Mouse (Mus musculus): ENCODE data around the gene C1qtnf12.

The C1qtnf12 gene

DNA sequence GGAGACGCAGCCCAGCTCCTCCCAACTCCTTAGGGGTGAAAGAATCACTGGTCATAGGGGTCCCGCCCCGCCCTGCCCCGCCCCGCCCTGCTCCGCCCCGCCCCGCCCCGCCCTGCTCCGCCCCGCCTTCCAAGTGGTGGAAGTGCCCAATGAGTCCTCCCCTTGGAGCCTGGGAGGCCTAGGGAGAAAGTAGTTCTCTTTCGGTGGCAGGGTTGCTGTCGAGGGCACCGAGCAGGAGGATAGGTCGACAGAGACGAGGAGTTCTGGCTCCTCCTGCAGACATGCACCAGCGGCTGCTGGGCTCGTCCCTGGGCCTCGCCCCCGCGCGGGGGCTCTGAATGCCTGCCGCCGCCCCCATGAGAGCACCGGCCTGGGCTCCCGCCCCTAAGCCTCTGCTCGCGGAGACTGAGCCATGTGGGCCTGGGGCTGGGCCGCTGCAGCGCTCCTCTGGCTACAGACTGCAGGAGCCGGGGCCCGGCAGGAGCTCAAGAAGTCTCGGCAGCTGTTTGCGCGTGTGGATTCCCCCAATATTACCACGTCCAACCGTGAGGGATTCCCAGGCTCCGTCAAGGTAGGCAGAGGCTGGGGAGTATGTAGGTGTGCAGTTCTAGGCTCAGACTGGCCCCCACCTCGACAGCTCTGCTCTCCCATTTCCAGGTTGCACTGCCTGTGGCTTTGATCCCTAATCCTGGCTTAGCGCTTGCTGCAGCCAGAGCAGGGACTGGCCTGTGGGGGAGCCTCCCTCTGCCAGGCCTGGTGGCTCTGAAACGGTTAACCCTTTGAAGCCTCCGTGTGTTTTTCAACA, at the start of gene C1qtnf12:
Gene C1qtnf12, plus strand, starts transcription at position 152 of the 805 bp plus-strand sequence.
- peak; percentile 46 to 50 for DNase-seq

DNA sequence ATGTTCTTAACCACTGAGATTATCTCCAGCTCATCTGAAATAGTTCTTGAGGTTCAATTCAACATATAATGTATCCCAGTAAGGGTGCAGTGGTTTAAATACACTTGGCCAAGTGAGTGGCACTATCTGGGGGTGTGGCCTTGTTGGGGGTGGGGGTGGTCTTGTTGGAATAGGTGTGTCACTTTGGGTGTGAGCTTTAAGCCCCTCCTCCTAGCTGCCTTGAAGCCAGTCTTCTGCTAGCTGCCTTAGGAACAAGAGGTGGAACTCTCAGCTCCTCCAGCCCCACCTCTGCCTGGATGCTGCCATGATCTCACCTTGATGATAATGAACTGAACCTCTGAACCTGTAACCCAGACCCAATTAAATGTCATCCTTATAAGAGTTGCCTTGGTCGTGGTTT, 30.1 kb upstream of the C1qtnf12 start:
- no peak for DNase-seq

DNA sequence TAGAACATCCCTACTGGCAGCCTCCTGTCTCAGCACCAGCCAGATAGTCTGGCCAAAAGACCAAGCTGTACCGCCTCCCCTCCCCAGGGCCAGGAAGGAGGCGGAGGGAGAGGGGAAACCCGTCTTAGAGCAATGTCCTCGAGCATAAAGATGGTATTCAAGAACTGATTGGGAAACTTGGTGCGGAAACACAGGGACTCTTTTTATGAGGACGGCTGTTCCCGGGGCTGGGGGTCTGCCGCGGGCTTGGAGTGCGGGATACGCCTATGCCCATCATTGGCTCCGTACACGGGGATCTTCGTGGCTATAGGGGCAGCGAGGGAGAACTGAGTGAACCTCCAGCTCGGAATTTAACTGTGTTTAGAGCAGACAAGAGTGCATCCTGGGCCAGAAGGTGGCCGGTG, 19.1 kb upstream of the C1qtnf12 start:
- peak in 1 of 2 experiments; percentile 61 for DNase-seq

DNA sequence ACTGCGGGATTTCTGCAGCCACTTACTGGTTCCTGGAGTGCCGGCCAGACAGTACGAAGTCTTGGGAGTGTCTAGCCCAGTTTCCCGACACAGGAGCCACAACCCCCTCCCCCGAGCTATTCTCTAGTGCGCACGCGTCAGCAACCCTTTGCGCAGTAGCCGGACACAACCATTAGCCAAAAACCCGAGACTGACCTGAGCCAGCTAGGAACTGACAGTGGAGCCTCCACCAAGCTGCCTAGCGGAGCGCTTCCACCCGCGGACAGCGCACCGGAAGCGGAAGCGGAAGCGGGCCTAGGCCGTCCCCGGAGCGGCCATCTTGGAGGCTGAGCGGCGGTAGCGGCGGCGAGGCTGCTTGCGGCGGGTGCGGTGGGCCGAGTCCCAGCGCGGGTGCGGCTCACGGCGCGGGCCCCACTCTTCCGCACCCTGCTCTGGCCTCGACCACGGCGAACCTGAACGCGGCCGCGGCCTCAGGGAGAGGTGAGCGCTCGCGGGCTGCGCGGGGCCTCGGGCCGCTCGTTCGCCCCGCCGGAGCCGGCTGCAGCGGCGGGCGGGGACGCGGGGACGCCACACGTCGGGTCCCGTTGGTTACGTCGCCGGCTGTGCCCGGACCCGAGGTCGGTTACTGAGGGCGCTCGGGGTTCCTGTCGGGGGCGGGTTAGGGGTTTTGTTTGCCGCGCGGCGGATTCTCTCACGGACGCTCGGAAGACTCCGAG, 18.4 kb upstream of the C1qtnf12 start, which contains the start of gene Ube2j2:
Gene Ube2j2, plus strand, starts transcription at position 298 of the 716 bp plus-strand sequence.
- DNase-seq = peak; percentile 97 to 99

DNA sequence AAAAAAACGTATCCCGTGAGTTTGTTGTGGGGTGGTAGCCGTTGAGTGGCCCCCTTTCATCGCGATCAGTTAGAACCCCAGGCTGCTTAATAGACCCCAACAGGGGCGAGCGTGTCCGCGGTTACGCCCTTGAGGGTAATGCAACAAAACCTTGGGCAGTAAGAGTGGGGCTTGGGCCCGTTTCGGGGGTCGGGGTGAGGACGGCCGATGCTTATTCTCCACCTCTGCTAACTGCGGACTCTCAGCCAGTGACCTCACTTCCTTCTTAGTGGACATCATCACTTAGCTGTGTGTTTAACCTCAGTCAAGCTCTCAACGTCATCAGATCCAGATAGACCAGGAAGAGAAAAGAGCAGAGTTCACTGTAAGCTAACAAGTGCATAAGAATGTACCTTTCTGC, 17.8 kb upstream of the C1qtnf12 start:
- DNase-seq = peak in 1 of 2 experiments; percentile 35

DNA sequence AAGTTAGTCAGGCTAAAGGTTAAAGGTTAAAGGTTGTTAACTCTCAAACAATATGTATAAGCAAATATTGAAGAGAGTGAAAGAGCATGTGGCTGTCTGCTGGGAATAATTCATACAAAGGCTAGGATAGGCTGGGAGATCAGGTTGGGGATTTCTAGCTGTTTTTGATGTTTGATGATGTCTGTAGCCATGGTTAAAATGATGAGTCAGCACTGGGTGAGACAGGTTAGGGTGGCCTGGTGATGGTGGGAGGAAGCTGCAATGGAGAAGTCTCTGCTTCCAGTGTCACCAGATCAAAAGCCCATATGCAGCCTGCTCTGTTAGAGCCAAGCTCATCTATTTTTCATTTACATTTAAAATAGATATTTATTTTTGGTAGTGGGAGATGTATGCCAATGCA, 15.0 kb upstream of the C1qtnf12 start:
- DNase-seq = no peak

DNA sequence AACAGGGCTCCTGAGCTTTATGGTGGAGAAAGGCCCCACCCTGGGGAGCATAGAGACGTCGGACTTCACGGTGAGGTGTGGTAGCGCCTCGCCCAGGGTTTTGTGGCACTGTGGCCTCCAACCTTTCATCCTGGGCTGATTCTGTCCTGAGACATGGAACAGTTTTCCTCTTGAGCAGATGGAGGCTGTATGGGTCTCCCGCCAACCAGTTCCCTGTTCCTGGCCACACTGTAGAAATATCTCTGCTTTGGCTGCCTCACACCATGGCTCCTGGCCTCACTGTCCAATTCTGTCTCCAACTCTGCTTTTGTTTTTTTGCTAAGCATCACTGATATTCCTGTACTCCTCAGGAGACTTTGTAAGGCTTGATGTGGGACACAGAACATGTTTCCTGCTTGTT, 6.6 kb upstream of the C1qtnf12 start:
- DNase-seq = peak; percentile 64 to 71

DNA sequence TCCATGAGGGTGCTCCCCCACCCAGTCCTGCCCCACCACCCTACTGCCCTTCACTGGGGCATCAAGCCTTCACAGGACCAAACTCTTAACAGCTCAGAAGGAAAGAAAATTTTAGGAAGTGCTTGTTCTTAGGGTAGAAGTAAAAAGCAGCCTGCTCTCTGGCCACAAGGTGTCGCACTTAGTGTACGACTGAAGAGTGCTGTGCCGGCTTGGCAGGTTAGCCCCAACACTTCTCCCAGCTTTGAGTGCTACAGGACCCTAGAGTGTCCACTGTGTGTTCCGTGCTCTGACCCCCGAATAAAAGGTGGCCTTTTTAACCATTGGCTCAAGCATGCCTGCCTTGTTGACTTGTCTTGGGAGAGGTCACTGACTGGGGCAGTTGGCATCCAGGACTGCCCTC, 2.8 kb upstream of the C1qtnf12 start:
- DNase-seq = peak; percentile 84 to 88

DNA sequence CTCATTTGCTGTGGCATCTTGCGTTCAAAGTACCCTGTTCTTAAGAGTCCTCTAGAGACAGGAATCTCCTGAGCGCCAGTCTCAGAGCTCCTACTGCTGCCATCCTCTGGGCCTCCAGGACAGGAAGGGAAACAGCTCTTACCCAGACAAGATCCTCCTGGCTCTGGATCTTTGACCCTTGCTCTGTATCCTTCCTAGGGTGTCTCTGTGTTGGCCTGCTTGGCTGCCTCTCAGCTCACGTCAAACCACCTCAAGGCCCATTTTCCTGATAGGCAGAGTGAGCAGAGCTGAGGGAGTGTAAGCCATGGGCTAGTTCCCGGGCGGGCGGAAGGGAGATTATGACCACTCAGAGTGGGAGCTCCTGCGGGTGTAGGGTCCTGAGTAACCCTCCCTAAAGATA, 988 bp downstream of the C1qtnf12 start:
- no peak for DNase-seq

DNA sequence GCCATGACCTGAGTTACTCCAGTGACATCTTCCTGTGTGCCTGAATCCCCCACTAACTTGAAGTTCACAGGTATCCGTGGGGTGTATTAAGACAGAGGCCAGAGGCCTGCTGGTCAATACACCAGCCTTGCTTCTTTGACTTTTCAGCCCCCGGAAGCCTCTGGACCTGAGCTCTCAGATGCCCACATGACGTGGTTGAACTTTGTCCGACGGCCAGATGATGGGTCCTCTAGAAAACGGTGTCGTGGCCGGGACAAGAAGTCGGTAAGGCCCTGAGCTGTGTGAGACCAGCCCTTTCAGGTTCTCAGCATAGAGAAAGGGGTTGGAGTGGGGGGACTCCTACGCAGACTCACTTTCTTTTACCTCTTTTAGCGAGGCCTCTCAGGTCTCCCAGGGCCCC, 2.3 kb downstream of the C1qtnf12 start:
- no peak for DNase-seq

DNA sequence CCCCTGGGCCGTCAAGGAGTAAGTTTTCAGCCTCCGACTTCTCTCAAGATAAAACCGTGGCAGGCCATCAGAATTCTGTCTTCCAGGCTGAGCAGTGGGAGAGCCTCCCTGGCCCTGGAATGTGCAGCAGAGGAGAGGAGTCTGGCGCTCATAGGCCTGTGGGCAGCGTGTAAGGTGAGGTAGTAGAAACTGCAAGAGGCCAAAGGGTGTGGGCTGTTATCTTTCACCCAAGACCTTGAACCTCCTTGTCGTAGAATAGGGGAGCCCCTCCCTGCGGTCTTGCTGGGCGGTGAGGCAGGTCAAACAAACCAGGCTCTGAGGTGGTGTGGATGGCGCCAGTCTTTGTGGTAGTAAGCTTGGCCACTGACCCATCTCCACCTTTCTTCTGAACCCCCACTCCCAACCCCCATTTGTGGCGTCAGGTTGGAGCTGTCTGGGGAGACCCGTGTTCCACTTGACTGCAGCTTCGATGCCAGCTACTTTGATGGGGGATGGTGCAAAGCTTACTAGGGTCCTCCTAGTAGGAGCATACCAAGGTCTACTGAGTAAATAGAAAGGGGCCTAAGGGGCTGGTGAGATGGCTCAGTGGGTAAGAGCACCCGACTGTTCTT, 7.0 kb downstream of the C1qtnf12 start:
- no peak for DNase-seq

DNA sequence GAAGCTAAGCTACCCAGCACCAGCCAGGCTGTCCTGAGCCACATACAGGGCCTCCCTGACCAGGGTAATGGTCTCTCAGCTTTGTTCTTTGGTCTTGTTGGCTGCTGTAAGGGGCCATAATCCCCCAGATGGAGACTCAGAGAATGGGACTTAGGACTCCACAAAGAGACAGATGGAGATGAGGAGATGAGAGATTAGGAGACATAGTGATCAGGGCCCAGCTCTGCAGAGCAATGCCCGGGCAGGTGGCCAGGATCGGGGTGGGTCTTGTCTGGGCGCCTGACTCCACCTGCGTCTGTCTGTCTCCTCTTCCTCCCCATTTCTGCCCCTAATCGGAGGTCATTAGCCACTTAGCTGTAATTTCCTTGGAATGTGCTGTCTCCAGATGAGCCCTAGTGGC, 8.2 kb downstream of the C1qtnf12 start:
- DNase-seq = peak in 1 of 2 experiments; percentile 43

DNA sequence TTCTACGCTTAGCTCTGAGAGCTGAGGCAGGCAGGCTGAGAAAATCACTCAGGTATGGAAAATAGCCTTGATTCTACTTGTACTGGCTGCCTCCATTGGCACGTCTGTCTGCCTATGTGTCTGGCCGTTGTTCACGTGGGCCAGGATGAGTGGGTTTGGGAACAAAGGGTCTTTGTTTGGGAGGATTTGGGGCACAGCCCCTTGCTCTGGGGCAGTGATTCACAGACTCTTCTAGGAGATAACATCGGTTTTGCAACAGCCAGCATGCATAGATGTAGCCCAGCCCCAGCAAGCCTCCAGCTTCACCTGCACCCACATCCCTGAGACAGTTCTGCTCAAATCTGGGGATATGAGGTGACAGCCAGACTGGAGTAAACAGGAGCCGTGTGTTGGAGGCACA, 10.5 kb downstream of the C1qtnf12 start:
- DNase-seq = no peak

DNA sequence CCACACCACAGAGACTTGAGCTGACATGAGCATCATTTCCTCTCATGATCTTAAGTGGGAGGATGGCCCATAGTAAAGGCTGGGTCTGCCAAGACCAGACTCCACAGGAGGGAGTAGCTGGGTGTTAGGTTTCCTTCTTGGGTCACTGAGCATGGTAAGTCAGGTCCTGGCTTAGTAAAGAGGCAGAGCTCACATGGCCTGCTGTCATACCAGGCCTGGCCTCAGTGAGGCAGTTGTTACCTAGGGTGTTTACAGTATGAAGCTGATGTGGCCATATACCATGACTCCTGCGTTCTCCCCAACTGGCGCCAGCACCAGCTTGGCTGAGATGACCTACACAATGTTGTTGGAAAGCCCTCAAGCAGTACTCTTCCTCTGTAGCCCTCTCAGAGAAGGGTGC, 11.1 kb downstream of the C1qtnf12 start:
- no peak for DNase-seq

DNA sequence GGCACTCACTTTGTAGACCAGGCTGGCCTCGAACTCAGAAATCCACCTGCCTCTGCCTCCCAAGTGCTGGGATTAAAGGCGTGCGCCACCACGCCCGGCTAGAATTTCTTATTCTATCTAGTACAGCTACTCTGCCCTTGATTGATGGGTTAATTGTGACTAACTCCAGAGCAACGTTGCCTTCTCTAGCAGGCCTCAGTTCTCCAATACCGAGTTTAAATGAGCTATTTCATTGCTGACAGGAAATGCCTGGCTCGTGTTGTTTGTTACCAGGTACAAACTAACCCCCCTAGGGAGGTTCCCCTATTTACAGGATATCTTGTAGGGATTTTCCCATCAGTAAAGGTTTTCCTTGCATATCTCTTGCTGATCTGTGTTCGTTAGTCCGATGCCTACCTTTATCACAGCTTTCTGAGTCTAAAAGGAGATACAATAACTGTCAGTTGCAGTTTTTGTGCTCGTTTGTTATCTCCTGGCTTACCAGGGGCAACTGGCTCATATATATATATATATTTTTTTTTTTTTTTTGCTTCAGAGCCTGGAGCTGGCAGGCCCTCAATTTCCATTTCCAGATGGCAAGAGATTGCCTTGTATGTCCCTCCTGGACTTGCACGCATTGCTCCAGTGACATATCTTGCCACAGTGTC, 19.4 kb downstream of the C1qtnf12 start:
- DNase-seq = no peak

DNA sequence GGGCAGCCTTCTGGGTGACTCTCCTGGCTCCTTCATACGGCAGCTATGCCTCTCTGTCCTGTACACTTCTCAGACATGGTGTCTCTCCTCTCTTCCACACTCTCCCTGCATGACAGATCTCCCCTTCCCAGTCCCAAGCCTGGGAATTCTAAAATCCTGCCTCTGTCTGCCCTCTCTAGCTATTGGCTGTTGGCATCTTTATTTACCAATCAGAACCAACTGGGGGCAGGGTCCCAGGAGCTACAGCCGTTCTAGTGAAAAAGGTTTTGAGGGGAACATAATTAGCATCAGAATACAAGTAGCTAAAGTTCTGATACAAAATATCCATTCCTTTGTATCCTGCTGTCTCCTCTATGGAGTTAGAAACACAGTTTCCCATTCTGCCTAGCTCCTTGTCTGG, 21.7 kb downstream of the C1qtnf12 start:
- DNase-seq = no peak

DNA sequence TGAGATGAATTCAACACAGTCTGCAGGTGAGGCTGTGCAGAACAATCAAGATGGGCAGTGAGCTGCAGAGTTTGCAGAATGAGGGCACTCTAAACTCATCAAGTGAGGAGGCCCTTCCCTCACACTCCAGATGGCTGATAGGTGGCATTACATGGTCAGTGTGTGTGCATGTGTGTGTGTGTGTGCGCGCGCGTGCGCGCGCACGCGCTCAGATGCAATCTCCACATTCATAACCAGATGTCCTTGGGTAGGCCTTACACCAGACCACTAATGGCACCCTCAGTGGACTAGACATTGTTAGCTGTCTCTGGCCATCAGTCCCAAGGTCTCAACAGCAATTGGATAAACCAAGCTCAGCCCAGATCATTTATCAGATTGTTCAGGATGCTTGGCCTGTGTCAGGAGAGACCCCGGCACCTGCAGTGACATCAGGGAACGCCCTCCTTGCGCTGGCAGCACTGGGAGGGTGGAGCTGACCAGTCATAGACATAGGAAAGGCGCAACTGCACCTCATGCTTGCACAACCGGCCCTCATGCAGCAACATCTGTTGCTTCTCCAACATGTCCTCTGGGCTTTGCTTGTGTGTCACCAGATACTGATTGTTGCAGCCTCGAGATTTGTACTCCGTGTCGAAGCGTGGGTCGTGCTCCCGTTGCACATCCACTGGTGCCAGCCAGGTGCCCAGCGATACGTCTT, 29.2 kb downstream of the C1qtnf12 start:
- no peak for DNase-seq

DNA sequence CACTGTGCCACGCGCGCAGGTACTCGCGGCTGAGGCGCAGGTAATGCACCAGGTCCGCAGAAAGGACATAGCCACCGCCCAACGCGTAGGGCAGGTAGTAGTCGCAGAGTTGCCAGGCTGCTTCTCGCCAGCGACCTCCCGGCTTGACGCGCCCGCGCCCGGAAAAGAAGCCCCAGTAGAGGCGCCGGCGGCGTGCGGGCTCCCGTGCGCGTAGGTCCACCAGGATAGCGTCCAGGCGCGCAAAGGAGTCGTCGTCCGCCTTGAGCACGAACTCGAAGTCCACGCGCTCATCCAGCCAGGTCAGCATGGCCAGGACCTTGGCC, 29.8 kb downstream of the C1qtnf12 start:
- DNase-seq = no peak

DNA sequence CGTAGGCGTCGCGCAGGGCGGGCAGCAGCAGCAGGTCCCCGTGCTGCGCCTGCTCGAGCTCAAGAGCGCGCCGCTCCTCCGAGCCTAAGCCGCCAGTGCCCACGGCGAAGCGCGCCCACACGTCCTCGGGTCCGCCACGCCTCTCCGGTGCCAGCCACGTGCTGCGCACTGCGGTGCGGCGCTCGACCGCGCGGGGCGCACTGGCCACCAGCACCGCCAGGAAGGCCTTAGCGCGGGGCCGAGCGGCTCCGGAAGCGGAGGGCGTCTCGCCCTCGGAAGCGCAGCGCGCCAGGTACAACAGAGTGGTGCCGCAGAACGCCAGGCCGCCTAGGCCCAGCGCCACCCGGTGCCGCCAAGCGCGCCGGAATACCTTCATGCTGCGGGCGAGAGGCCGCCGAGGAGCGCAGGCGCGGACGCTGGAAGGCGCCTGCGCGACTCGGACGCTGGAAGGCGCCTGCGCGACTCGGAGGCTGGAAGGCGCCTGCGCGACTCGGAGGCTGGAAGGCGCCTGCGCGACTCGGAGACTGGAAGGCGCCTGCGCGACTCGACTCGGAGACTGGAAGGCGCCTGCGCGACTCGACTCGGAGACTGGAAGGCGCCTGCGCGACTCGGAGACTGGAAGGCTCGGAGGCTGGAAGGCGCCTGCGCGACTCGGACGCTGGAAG, 30.3 kb downstream of the C1qtnf12 start, which contains the start of the genes B3galt6 and Sdf4:
Gene B3galt6, minus strand, starts transcription at position 409 of the 665 bp plus-strand sequence.
Gene Sdf4, plus strand, starts transcription at position 632 of the 665 bp plus-strand sequence.
- DNase-seq = peak; percentile 89 to 94

DNA sequence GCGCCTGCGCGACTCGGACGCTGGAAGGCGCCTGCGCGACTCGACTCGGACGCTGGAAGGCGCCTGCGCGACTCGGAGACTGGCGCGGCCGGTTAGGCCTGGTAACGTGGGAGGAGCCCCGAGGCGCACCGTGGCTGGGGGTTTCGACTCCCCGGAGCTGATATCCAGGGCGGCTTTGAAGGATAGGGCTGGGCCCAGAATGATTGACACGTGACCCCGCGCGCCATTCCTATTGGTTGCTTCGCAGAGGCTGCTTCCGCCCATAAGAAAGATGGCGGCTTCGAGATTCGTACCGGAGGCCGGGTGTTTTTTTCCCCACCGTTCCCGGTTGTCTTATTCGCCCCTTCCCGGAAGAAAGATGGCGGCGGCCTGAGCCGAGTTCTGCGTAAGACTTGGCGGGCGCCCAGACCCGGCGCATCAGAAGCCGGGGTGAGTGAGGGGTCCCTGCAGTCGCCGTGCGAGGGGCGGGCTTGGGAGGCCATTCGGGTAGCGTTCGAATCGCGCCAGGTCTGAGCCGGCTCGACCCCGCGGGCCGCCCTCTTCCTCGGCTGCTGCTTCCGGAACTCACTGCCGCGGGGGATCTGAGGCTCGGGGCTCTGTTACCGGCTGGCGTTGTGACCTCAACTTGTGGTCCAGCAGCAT, 30.9 kb downstream of the C1qtnf12 start:
- peak; percentile 98 for DNase-seq

DNA sequence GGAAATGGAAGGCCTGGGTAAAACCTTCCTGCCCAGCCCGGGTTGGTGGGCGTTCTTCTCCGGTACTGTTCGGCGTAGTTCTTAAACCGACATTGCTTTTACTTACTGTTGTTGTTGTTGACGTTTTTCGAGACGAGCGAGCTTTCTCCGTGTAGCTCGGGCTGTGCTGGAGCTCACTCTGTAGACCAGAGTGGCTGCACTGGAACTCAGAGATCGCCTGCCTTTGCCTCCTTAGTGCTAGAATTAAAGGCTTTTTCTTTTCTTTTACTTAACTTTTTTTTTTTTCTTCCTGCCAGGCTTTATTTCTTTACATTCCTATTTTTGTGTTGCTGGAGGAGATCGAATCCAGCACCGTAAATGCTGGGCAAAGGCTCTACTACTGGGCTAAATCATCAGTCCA, 31.5 kb downstream of the C1qtnf12 start:
- no peak for DNase-seq

Data from cerebellum, postnatal 14 days (tissue).